Mouse (Mus musculus) MEL (cell line): ENCODE measurements around the gene Gtpbp1. TPM values are rescaled to one million over a fixed set of nuclear protein-coding genes. Genes with fewer than 3 reads are reported as not detected.

Experiments used
- DNase-seq: peaks from one replicate; pipeline ENCODE4 v3.0.0; 2011; ENCODE audit warnings: low read depth, low spot score
- H3K27ac ChIP-seq: 2 replicates; pipeline ENCODE4 v1.5.1; 2012; ENCODE audit warnings: low read depth, mild to moderate bottlenecking, control low read depth, low read length, moderate library complexity; ENCODE audit not compliant: control insufficient read depth
- H3K27me3 ChIP-seq, 2 experiments: fragments of 150-350 bp in 1 of 2; sonication (generic) in 1 of 2; 2 replicates each; pipeline ENCODE4 v1.6.1; 2012; ENCODE audit warnings: low read length in 2 of 2, mild to moderate bottlenecking in 2 of 2, improper control_type of control experiment in 1 of 2, moderate library complexity in 1 of 2; ENCODE audit not compliant: insufficient read depth in 2 of 2, control insufficient read depth in 1 of 2
- H3K36me3 ChIP-seq, 2 experiments: 2 replicates each; pipeline ENCODE4 v1.6.1; 2012 to 2014; ENCODE audit warnings: low read length in 2 of 2, improper control_type of control experiment in 1 of 2, inconsistent platforms in 1 of 2, mild to moderate bottlenecking in 1 of 2; ENCODE audit not compliant: insufficient read depth in 2 of 2, control insufficient read depth in 1 of 2
- H3K4me1 ChIP-seq, 2 experiments: fragments of 150-350 bp in 1 of 2; sonication (generic) in 1 of 2; 2 replicates each; pipeline ENCODE4 v1.6.1; 2012; ENCODE audit warnings: low read length in 2 of 2, improper control_type of control experiment in 1 of 2, mild to moderate bottlenecking in 1 of 2; ENCODE audit not compliant: insufficient read depth in 2 of 2, control insufficient read depth in 1 of 2
- H3K4me3 ChIP-seq, 2 experiments: fragments of 150-350 bp in 1 of 2; sonication (generic) in 1 of 2; 2 replicates each; pipeline ENCODE4 v1.5.1; 2012; ENCODE audit warnings: low read depth in 2 of 2, low read length in 2 of 2, mild to moderate bottlenecking in 2 of 2, moderate library complexity in 2 of 2, control low read depth in 1 of 2, improper control_type of control experiment in 1 of 2; ENCODE audit not compliant: control insufficient read depth in 1 of 2, insufficient read depth in 1 of 2
- H3K79me2 ChIP-seq: 2 replicates; pipeline ENCODE4 v1.6.1; 2012; ENCODE audit warnings: mild to moderate bottlenecking, low read length, moderate library complexity; ENCODE audit not compliant: control insufficient read depth, poor library complexity, insufficient read depth
- H3K9ac ChIP-seq: 2 replicates; pipeline ENCODE4 v1.6.1; 2012; ENCODE audit warnings: low read depth, mild to moderate bottlenecking, control low read depth, low read length, moderate library complexity; ENCODE audit not compliant: control insufficient read depth, poor library complexity, severe bottlenecking
- H3K9me3 ChIP-seq: fragments of 150-350 bp; sonication (generic); replicated peaks from 2 replicates; pipeline ENCODE4 v1.6.1; 2012; ENCODE audit warnings: mild to moderate bottlenecking, low read length, improper control_type of control experiment, moderate library complexity; ENCODE audit not compliant: insufficient read depth
- ELF1 ChIP-seq: IDR thresholded peaks from 2 replicates; pipeline ENCODE4 v1.6.1; 2014; ENCODE audit warnings: low read depth, mild to moderate bottlenecking, inconsistent platforms, low read length, improper control_type of control experiment, moderate library complexity
- EP300 ChIP-seq, 2 experiments: IDR thresholded peaks; 2 replicates each; pipeline ENCODE4 v1.6.1; 2011; ENCODE audit warnings: improper control_type of control experiment in 2 of 2, low read length in 2 of 2, low read depth in 1 of 2, mild to moderate bottlenecking in 1 of 2
- ETS1 ChIP-seq: IDR thresholded peaks from 2 replicates; pipeline ENCODE4 v1.6.1; 2012; ENCODE audit warnings: low read depth, mild to moderate bottlenecking, inconsistent platforms, low read length, improper control_type of control experiment, moderate library complexity
- GABPA ChIP-seq: IDR thresholded peaks from 2 replicates; pipeline ENCODE4 v1.6.1; 2012; ENCODE audit warnings: low read depth, mild to moderate bottlenecking, inconsistent platforms, low read length, improper control_type of control experiment, moderate library complexity
- HCFC1 ChIP-seq: IDR thresholded peaks from 2 replicates; pipeline ENCODE4 v1.6.1; 2012; ENCODE audit warnings: low read depth, mild to moderate bottlenecking, inconsistent platforms, low read length, improper control_type of control experiment, moderate library complexity
- MAX ChIP-seq: IDR thresholded peaks from 2 replicates; pipeline ENCODE4 v1.6.1; 2011; ENCODE audit warnings: low read length, improper control_type of control experiment
- MAZ ChIP-seq: IDR thresholded peaks from 2 replicates; pipeline ENCODE4 v1.6.1; 2012; ENCODE audit warnings: low read depth, mild to moderate bottlenecking, inconsistent platforms, low read length, improper control_type of control experiment
- MEF2A ChIP-seq: IDR thresholded peaks from 2 replicates; pipeline ENCODE4 v1.6.1; 2014; ENCODE audit warnings: low read depth, mild to moderate bottlenecking, inconsistent platforms, low read length, improper control_type of control experiment; ENCODE audit not compliant: poor library complexity, insufficient replicate concordance, severe bottlenecking; ENCODE audit errors: extremely low read depth
- MXI1 ChIP-seq: IDR thresholded peaks from 2 replicates; pipeline ENCODE4 v1.6.1; 2011; ENCODE audit warnings: mild to moderate bottlenecking, low read depth, low read length, improper control_type of control experiment
- MYC ChIP-seq: IDR thresholded peaks from 2 replicates; pipeline ENCODE4 v1.6.1; 2011; ENCODE audit warnings: low read depth, mild to moderate bottlenecking, low read length, improper control_type of control experiment, moderate library complexity
- POLR2AphosphoS5 ChIP-seq: IDR thresholded peaks from 2 replicates; pipeline ENCODE4 v1.6.1; 2012; ENCODE audit warnings: low read depth, borderline replicate concordance, mild to moderate bottlenecking, inconsistent platforms, low read length, moderate library complexity, mixed read lengths
- RAD21 ChIP-seq: IDR thresholded peaks from 2 replicates; pipeline ENCODE4 v1.6.1; 2011; ENCODE audit warnings: mild to moderate bottlenecking, low read depth, low read length, improper control_type of control experiment
- RCOR1 ChIP-seq: IDR thresholded peaks from 2 replicates; pipeline ENCODE4 v1.6.1; 2012; ENCODE audit warnings: low read depth, mild to moderate bottlenecking, inconsistent platforms, low read length, improper control_type of control experiment
- SIN3A ChIP-seq: IDR thresholded peaks from 2 replicates; pipeline ENCODE4 v1.6.1; 2012; ENCODE audit warnings: low read length, improper control_type of control experiment, inconsistent platforms
- SMC3 ChIP-seq: IDR thresholded peaks from 2 replicates; pipeline ENCODE4 v1.6.1; 2011; ENCODE audit warnings: low read depth, low read length, improper control_type of control experiment
- TCF12 ChIP-seq: IDR thresholded peaks from 2 replicates; pipeline ENCODE4 v1.6.1; 2014; ENCODE audit warnings: low read depth, mild to moderate bottlenecking, inconsistent platforms, low read length, improper control_type of control experiment, moderate library complexity
- USF1 ChIP-seq: IDR thresholded peaks from 2 replicates; pipeline ENCODE4 v1.6.1; 2014; ENCODE audit warnings: low read depth, mild to moderate bottlenecking, inconsistent platforms, low read length, improper control_type of control experiment, moderate library complexity
- USF2 ChIP-seq, 2 experiments: IDR thresholded peaks; 2 replicates each; pipeline ENCODE4 v1.6.1; 2011 to 2012; ENCODE audit warnings: improper control_type of control experiment in 2 of 2, low read length in 2 of 2, borderline replicate concordance in 1 of 2, inconsistent platforms in 1 of 2, low read depth in 1 of 2, mild to moderate bottlenecking in 1 of 2; ENCODE audit not compliant: insufficient read depth in 1 of 2
- polyA plus RNA-seq, 2 experiments: library from polyadenylated mRNA; stranded (reverse) in 1 of 2; unstranded in 1 of 2; fragments of >175 nt in 1 of 2; fragments of >200 nt in 1 of 2; gene quantifications; 2 replicates each; pipeline versions ENCODE4 v1.2.1 to v1.2.4; 2012; ENCODE audit warnings: low replicate concordance in 2 of 2, low read depth in 1 of 2; ENCODE audit not compliant: insufficient read length in 2 of 2, insufficient read depth in 1 of 2, missing spikeins in 1 of 2
- total RNA-seq: library from RNA; depleted of rRNA; stranded (reverse); fragments of 300-350 nt; gene quantifications from 2 replicates; pipeline ENCODE4 v1.2.3, GENCODE M21; 2012

Gtpbp1 gene
- total and polyA plus RNA-seq, 3 experiments: 50.3 to 92.2 TPM; not detected in 1

- no peaks in the 10 kb centered on the region; the same call in 1 of the 2 replicates for H3K79me2 ChIP-seq
- no peak for DNase-seq
- H3K4me3 ChIP-seq: no peak overlapping the region
- H3K27me3 ChIP-seq: no peaks in the 10 kb centered on the region
- peaks cover 0 to 11% of the 10 kb centered on the region in 2 experiments; a peak in 2 of 4 replicates for H3K36me3 ChIP-seq
- H3K9me3 ChIP-seq: no peaks in the 10 kb centered on the region
- TF ChIP-seq ETS1 (no peak), MXI1 (no peak), MYC (no peak), RCOR1 (no peak), USF2 (IDR thresholded peaks at IDR 0.05; ENCODE audit: borderline replicate concordance in 1 of 2, insufficient read depth in 1 of 2, low read depth in 1 of 2, low read length in 2 of 2) (no peak), SIN3A (no peak), EP300 (IDR thresholded peaks at IDR 0.05; ENCODE audit: low read depth in 1 of 2, low read length in 2 of 2) (no peak), POLR2AphosphoS5 (no peak), USF1 (no peak), MAZ (no peak), GABPA (no peak), TCF12 (no peak), MAX (no peak), ELF1 (no peak)
- H3K27ac ChIP-seq: no peak overlapping the region
- H3K9ac ChIP-seq: no peak overlapping the region
- peaks cover 0 to 16% of the 10 kb centered on the region in 2 experiments; a peak in 2 of 4 replicates for H3K4me1 ChIP-seq
Observed at GRCm38 (mm10) chr15:79744001-79744400, 53.4 kb downstream of the Gtpbp1 start.

GRCm38 (mm10) chr15:79744742-79745141 lies 54.1 kb downstream of the Gtpbp1 start:
- Histone ChIP-seq H3K4me3 (no peak overlapping the region), H3K9me3 (no peaks in the 10 kb centered on the region), H3K36me3 (peaks cover 0 to 11% of the 10 kb centered on the region in 2 experiments; a peak in 2 of 4 replicates), H3K4me1 (peaks cover 0 to 16% of the 10 kb centered on the region in 2 experiments; a peak in 2 of 4 replicates), H3K79me2 (no peaks in the 10 kb centered on the region; the same call in 1 of the 2 replicates), H3K9ac (no peak overlapping the region), H3K27me3 (no peaks in the 10 kb centered on the region), H3K27ac (no peak overlapping the region)
- DNase-seq: no peak
- TF ChIP-seq SMC3: no peak
- no peak for TF ChIP-seq ELF1
- TF ChIP-seq GABPA: no peak
- TF ChIP-seq MEF2A: no peak
- TF ChIP-seq EP300 (IDR thresholded peaks at IDR 0.05; ENCODE audit: low read depth in 1 of 2, low read length in 2 of 2): no peak
- no peak for TF ChIP-seq HCFC1
- TF ChIP-seq RAD21: no peak
